Mouse (Mus musculus) 3T3-L1 (cell line): Measurements from ENCODE around the gene Kcnmb4.

Experiments used
- DNase-seq: peaks from one replicate; pipeline ENCODE4 v3.0.0-alpha.2; 2015; ENCODE audit warnings: low read depth, low spot score

Kcnmb4 gene

DNA sequence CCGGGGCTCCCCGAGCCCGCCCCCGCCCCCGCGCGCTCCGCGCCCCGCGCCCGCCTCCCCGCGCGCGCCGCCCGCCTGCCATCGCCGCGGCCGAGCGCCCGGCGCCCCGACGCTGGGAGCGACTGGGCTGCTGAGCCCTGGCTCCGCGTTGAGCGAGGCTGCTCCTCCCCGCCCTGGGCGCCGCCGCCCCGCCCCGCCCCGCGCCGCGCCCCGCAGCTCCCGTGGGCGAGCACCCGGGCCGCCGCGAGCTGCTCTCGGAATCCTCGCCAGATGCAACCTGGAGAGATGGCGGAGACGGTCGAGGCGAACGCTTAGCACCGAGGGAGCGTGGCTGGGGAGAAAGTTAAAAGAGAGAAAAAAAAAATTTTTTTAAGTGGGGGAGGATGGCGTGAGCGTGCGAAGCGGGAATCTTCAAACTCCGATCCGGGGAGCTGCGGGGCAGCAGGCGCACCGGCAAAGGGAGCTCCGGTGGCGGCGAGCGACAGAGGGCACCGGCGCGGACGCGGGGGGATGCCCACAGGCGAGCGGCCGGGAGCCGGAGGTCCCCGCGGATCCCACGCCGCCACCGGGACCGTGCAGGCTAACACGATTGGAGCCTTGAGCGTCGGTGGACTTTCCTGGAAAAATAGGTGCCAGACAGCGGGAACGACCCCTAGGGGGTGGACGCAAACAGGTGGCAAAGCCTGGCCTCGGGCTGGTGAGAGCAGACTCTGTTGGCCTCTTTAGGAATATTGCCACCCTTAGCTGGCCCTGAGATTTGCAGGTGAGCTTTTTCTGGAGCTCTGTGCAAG, at the start of gene Kcnmb4:
Gene Kcnmb4 (minus strand): TSS at position 120 of the 791 bp plus-strand sequence.
- no peak for DNase-seq

GRCm38 (mm10) chr10:116519588-116519987, 45.9 kb upstream of the Kcnmb4 start:
- no peak for DNase-seq

DNA sequence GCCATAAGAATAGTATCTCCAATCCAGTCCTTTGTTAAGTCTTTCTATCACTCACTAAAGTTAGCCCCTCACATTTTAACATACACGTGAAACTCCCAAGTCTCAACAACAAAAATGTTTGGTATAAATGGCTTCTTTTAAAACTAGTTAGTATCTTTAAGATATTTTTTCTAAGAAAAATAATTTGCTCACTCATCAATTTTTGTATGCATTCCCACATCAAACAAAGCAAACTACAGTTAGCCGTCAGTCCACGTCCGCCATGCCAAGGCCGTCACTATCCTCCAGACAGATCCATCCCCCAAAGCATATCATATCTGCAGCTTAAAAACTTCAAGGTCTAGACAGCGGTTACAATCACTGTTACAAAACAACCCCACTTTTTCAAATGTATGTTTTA, 41.9 kb upstream of the Kcnmb4 start:
- no peak for DNase-seq

DNA sequence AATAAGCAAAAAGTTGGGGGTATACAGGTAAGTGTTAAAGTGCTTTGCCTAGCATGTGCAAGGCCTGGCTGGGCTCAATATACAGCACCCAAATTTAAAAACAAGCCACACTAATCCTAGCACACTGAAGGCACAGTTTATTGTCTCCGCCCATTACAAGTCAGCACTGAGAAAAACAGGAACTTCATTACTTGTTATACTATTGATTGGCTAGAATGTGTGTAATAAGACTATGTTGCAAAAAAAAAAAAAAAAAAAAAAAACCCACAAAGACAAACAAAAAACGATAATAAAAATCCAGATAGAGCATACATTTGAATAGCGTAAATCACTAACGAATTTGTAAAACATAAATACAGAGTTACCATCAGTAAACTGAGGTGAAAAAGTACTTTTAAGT, 41.5 kb upstream of the Kcnmb4 start:
- DNase-seq, result no peak

DNA sequence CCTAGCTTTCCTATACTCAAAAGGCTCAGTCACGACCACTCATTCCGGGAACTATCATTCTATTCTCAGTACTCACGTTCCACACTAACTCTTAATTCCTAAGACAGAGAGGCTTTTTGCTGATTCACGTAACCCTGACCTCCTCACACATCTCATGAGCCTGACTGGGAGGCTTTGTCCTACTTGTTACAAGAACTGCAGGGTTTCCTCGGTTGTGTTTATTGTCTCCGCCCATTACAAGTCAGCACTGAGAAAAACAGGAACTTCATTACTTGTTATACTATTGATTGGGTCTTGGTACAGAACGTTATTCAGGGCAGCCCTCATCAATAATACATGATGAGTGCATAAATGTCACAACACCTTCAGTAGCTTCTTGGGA, 39.6 kb upstream of the Kcnmb4 start:
- DNase-seq, result no peak

- DNase-seq, result no peak
Measured at GRCm38 (mm10) chr10:116512521-116513253, 39.0 kb upstream of the Kcnmb4 start.

DNA sequence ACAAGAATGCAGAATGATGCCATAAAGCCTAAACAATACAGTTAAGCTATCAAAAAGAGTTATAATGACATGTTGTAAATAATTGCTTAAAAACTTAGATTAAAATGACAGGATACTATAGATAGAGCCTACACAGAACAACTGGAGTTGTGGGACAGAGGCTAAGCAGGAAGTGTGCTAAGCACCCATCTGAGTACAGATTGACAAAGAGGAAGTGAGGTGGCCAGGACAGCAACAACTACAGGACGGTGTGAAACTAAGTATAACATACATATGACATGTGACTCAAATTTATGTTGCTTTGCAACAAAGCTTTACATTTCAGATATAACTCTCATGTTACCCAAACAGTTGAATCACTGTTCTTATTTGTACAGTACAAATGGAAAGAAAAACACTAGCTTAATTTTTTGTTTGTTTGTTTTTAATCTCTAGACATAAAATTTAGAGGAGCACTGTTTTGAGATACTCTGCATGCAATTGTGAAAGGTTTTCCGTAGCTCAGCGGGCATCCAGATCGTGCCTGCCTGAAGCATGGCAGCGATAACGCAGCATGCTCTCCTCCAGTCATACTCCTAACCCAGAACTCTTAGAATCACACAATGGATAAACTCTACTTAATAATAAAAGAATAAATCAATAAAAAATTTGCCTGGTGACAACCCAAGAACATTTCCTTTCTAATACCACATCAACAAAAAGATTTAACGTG, 31.8 kb upstream of the Kcnmb4 start:
- no peak for DNase-seq

DNA sequence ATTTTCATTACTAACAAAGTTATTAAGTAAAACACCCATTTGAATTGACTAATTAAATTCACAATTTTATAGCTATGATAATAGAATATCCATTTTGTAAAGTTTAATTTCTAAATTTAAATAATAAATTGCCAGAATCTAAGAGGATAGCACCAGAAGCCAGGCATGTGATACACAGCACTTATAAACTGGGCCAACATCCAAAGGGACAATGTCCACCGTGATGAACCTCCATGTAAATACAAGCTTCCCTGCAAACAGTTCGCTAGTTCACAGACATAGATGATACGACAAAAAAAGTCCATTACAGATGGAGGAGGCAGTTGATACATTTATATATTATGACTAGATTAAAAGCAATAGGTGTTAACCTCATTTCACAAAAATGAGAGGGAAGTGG, 19.1 kb upstream of the Kcnmb4 start:
- DNase-seq, result no peak

- DNase-seq, result no peak
Measured at GRCm38 (mm10) chr10:116486895-116487747, 13.4 kb upstream of the Kcnmb4 start.

DNA sequence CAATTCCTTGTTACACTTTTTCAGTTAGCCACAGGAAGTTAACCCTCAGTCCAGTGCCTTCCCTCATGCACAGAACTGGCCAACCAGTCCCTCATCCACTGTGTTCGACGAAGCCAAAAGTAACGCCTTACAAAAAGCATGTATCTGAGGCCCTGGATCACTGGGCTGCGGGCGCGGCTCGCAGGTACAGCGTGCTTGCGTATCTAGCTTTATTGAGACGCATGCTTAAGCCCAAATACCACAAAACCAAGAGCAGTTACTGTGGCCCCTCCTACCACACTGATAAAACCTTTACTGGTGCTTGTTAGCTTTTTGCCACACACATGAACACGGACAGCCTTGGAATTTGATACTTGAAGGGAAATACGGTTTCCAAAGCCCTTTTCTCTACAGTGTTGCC, 8.2 kb upstream of the Kcnmb4 start:
- no peak for DNase-seq

DNA sequence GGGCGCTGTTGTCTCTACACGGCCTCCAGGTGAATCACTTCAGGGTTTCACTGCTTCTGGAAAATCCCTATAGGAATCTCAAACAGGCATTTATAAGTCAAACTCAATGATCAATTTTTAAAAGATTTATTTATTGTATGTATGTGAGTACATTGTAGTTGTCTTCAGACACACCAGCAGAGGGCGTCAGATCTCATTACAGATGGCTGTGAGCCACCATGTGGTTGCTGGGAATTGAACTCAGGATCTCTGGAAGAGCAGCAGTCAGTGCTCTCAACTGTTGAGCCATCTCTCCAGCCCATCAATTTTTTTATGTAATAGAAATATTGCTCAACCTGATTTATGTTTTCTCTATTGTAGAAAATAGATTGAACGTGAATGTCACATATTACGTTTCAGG, 7.3 kb upstream of the Kcnmb4 start:
- DNase-seq, result no peak

- DNase-seq, result no peak
Measured at GRCm38 (mm10) chr10:116476559-116476958, 2.9 kb upstream of the Kcnmb4 start.

DNA sequence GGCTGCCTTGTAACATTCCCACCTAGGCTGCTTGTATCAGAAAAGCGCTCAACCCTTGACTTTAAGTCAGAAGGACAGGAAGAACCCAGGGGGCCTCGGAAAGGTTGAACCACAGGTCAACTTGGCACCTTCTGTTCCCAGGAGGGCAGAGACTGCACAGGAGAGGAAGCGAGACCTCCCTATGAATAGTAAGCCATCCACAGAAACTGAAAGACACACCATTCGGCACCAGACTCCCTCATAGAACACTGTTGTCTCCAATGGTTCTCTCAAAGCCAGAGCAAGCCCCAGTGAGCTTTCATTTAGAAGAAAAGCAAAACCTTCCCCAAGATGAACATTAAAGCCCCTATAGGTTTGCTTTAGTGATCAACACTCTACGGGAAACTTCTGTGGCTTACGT, 2.0 kb upstream of the Kcnmb4 start:
- DNase-seq, result no peak

DNA sequence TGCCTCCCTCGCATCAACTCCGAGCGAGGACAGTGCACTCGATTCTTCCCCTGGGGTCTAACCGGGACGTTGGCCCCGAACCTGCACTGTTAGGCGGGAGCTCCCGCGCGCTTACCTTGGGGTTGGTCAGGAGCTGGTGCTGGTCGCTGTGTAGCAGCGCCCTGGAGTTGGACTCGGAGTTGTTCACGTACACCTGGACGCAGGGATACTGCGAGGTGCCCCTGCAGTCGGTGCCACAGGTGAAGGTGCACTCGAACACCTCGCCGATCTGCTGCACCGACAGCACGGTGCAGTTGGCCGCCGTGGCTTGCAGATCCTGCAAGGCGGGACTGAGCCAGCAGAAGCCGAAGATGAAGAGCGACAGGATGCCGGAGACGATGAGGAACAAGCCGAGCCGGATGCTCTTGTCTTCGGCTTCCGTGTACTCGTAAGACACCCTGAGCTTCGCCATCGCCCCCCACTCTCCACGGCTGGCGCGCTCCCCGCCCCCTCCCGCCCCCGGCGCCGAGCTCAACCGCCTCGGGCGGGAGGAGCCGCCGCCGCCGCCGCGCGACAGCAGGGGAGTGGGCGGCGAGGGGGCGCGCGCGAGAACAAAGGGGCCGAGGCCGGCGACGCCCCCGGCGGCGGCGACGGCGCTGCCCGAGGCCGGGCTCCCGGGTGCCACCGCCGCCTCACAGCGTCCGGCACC, 463 bp downstream of the Kcnmb4 start:
- no peak for DNase-seq

DNA sequence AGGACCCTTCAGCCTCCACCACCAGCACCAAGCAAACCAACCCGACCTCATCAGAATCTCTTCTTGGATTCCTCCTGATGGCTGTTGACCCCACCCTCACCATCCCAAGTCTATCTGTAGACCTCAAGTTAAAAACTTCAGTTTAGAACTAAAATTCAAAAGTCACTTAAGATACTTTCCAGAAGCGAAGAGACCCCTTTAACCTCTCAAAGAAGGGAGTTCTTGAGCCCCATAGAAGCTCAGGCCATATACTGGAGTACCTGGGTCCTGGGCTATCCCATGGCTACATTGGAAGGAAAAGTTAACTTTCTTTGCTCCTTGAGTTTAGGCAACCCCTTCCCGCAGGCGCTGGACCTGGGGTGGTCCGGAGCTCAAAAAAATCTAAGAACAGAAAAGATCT, 1.1 kb downstream of the Kcnmb4 start:
- no peak for DNase-seq

GRCm38 (mm10) chr10:116470306-116470925, 3.3 kb downstream of the Kcnmb4 start:
- DNase-seq, result no peak

DNA sequence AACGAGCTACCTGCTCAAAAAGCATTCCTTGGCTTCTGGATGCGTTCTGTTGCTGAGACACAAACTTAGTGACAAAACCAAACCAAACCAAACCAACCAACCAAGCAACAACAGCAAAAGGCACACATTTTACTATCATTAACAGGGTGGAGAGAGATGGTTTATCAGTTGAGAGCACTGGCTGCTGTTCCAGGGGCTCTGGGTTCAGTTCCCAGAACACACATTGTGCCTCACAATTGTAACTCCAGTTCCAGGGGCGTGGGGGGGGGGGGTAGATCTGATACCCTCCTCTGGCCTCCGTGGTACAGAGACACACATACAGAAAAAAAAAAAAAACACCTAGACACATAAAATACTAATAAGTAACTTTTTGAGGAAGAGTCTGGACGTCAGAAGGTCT, 5.6 kb downstream of the Kcnmb4 start:
- DNase-seq, result no peak

GRCm38 (mm10) chr10:116463753-116464345, 9.8 kb downstream of the Kcnmb4 start:
- DNase-seq, result no peak

DNA sequence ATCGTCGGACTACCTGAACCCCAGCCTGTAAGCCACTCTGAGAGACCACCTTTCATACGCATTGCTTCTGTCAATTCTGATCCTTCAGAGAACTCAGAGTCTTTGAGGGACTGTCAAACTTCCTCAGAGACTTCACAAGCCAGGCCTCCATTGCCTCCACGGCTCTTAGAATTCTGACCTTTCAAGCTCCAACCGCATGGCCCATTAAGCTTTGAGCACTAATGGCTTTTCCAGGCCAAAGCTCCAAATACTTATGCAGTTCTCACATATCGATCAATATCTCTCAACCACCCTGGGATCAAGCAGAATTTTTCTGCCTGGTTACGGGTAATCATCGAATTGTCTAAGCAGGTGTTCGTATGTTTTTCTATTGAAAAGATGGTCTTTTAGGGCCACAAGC, 12.2 kb downstream of the Kcnmb4 start:
- no peak for DNase-seq

- no peak for DNase-seq
Measured at GRCm38 (mm10) chr10:116458786-116459185, 14.9 kb downstream of the Kcnmb4 start.
